Mouse (Mus musculus) limb, embryonic 11.5 days (tissue): ENCODE measurements around the gene Gm20390. TPM values are rescaled to one million over a fixed set of nuclear protein-coding genes. Genes with fewer than 3 reads are reported as not detected.

Experiments used
- ATAC-seq: fragments of 200-750 bp; cut with Nextera tagmentation; 2 replicates; pipeline ENCODE4 v1.8.0; 2017; ENCODE audit warnings: low read depth; ENCODE audit not compliant: insufficient number of reproducible peaks, low FRiP score, low TSS enrichment
- DNase-seq: peaks from one replicate; pipeline ENCODE4 v3.0.0-alpha.2; 2015; ENCODE audit warnings: low spot score
- H3K27ac ChIP-seq: fragments of 300-500 bp; sonication (generic); replicated peaks from 2 replicates; pipeline ENCODE4 v1.5.1; 2014; ENCODE audit warnings: low read depth, mild to moderate bottlenecking, low read length
- H3K27me3 ChIP-seq: fragments of 300-500 bp; sonication (generic); 2 replicates; pipeline ENCODE4 v1.6.1; 2014; ENCODE audit warnings: mild to moderate bottlenecking, low read length, mixed read lengths; ENCODE audit not compliant: control insufficient read depth, insufficient read depth
- H3K36me3 ChIP-seq: fragments of 300-500 bp; sonication (generic); 2 replicates; pipeline ENCODE4 v1.6.1; 2014; ENCODE audit warnings: mild to moderate bottlenecking, low read length, moderate library complexity, mixed read lengths; ENCODE audit not compliant: control insufficient read depth, insufficient read depth
- H3K4me1 ChIP-seq: fragments of 300-500 bp; sonication (generic); 2 replicates; pipeline ENCODE4 v1.6.1; 2014; ENCODE audit warnings: low read length, mixed read lengths; ENCODE audit not compliant: control insufficient read depth, insufficient read depth
- H3K4me2 ChIP-seq: fragments of 300-500 bp; sonication (generic); 2 replicates; pipeline ENCODE4 v1.6.1; 2014; ENCODE audit warnings: low read depth, mild to moderate bottlenecking, moderate library complexity; ENCODE audit not compliant: severe bottlenecking
- H3K4me3 ChIP-seq: fragments of 300-500 bp; sonication (generic); 2 replicates; pipeline ENCODE4 v1.5.1; 2014; ENCODE audit warnings: low read depth, low read length
- H3K9ac ChIP-seq: fragments of 300-500 bp; sonication (generic); 2 replicates; pipeline ENCODE4 v1.6.1; 2014; ENCODE audit warnings: mild to moderate bottlenecking, low read length
- H3K9me3 ChIP-seq: fragments of 300-500 bp; sonication (generic); 2 replicates; pipeline ENCODE4 v1.6.1; 2016; ENCODE audit warnings: low read length; ENCODE audit not compliant: control insufficient read depth
- WGBS: fragments of 180-500 bp; shearing (Covaris S2); extraction: QIAGEN DNeasy Blood & Tissue Kit; methylation state at CpG from one replicate; pipeline ENCODE4 v1.1.7; 2014; 5-methylcytosine and 5-hydroxymethylcytosine counted together
- polyA plus RNA-seq: library from polyadenylated mRNA; unstranded; fragments of >200 nt; fragmentation: Nextera tagmentation; extraction: Ambion mirVana; gene quantifications from 2 replicates; pipeline ENCODE4 v1.2.1, GENCODE M21; 2014

Gene Gm20390
- polyA plus RNA-seq, 1 experiment from 2014 or later = 505 TPM

- DNase-seq = no peak
- Histone ChIP-seq H3K27me3 (no peaks in the 10 kb centered on the region), H3K27ac (no peak overlapping the region), H3K4me2 (no peak overlapping the region), H3K9me3 (no peaks in the 10 kb centered on the region), H3K4me1 (no peaks in the 10 kb centered on the region; the same call in none of the 2 replicates), H3K36me3 (peaks cover 12% of the 10 kb centered on the region; the same call in 1 of the 2 replicates), H3K9ac (no peak overlapping the region), H3K4me3 (no peak overlapping the region)
- WGBS = 83% methylated on average over 2 of the region's 2 CpGs
- ATAC-seq = no peak
Observed at GRCm38 (mm10) chr11:93957031-93957555, 11.0 kb downstream of the Gm20390 start.

- Histone ChIP-seq H3K9me3 (no peaks in the 10 kb centered on the region), H3K4me2 (peak within 1 kb of the TSS; percentile 80), H3K4me1 (no peaks in the 10 kb centered on the region; the same call in none of the 2 replicates), H3K27ac (peak within 1 kb of the TSS; percentile 37), H3K36me3 (peaks cover 9% of the 10 kb centered on the region; the same call in 1 of the 2 replicates), H3K9ac (peak within 1 kb of the TSS; percentile 76), H3K27me3 (no peaks in the 10 kb centered on the region), H3K4me3 (peak within 1 kb of the TSS; percentile 47)
- WGBS = 1% methylated on average over 6 of the region's 6 CpGs
- ATAC-seq (peak; percentile 14; the same call in 1 of the 2 replicates), DNase-seq (no peak)
Observed at GRCm38 (mm10) chr11:93956159-93956558, 11.9 kb downstream of the Gm20390 start, which contains the start of gene Nme2. Gene Nme2 (minus strand): TSS chr11:93956259.

GRCm38 (mm10) chr11:93955256-93956150, 12.6 kb downstream of the Gm20390 start:
- Histone ChIP-seq H3K4me1 (no peaks in the 10 kb centered on the region; the same call in none of the 2 replicates), H3K27ac (peak overlapping the region; percentile 37), H3K27me3 (no peaks in the 10 kb centered on the region), H3K9me3 (no peaks in the 10 kb centered on the region), H3K4me2 (peak overlapping the region; percentile 80), H3K36me3 (peaks cover 10% of the 10 kb centered on the region; the same call in 1 of the 2 replicates), H3K9ac (peak overlapping the region; percentile 76), H3K4me3 (peak overlapping the region; percentile 47)
- under 1% methylated on average over 66 of the region's 67 CpGs for WGBS
- peak; percentile 96 for DNase-seq
- ATAC-seq = peak; percentile 93

- Histone ChIP-seq H3K4me3 (peak overlapping the region; percentile 47), H3K9me3 (no peaks in the 10 kb centered on the region), H3K36me3 (peaks cover 9% of the 10 kb centered on the region; the same call in 1 of the 2 replicates), H3K4me2 (peak overlapping the region; percentile 80), H3K4me1 (no peaks in the 10 kb centered on the region; the same call in none of the 2 replicates), H3K27ac (peak overlapping the region; percentile 37; the same call in 1 of the 2 replicates), H3K9ac (peak overlapping the region; percentile 76), H3K27me3 (no peaks in the 10 kb centered on the region)
- no peak for DNase-seq
- no peak; the same call in 1 of the 2 replicates for ATAC-seq
- 45% methylated on average over 13 of the region's 13 CpGs for WGBS
Observed at GRCm38 (mm10) chr11:93954738-93955255, 13.3 kb downstream of the Gm20390 start.

- Histone ChIP-seq H3K9me3 (no peaks in the 10 kb centered on the region), H3K4me1 (no peaks in the 10 kb centered on the region; the same call in none of the 2 replicates), H3K27me3 (no peaks in the 10 kb centered on the region), H3K36me3 (peaks cover 8% of the 10 kb centered on the region; the same call in 1 of the 2 replicates), H3K9ac (no peak overlapping the region), H3K4me3 (no peak overlapping the region), H3K4me2 (no peak overlapping the region), H3K27ac (no peak overlapping the region)
- DNase-seq (no peak), ATAC-seq (no peak)
- WGBS = 86% methylated on average over 5 of the region's 5 CpGs
Observed at GRCm38 (mm10) chr11:93952376-93952775, 15.7 kb downstream of the Gm20390 start.

GRCm38 (mm10) chr11:93950045-93950444, 18.0 kb downstream of the Gm20390 start:
- no peak for DNase-seq
- WGBS = 93% methylated on average over 1 of the region's 1 CpGs
- H3K27me3 ChIP-seq = no peaks in the 10 kb centered on the region
- peaks cover 8% of the 10 kb centered on the region; the same call in 1 of the 2 replicates for H3K36me3 ChIP-seq
- H3K4me1 ChIP-seq = peaks cover 3% of the 10 kb centered on the region; the same call in 1 of the 2 replicates
- no peak overlapping the region for H3K4me3 ChIP-seq
- ATAC-seq = no peak
- H3K9me3 ChIP-seq = no peaks in the 10 kb centered on the region
- H3K9ac ChIP-seq = no peak overlapping the region
- H3K4me2 ChIP-seq = no peak overlapping the region
- no peak overlapping the region for H3K27ac ChIP-seq

- Histone ChIP-seq H3K27me3 (no peaks in the 10 kb centered on the region), H3K27ac (no peak overlapping the region), H3K36me3 (peaks cover 8% of the 10 kb centered on the region; the same call in 1 of the 2 replicates), H3K4me1 (peaks cover 5% of the 10 kb centered on the region), H3K4me3 (no peak overlapping the region), H3K4me2 (no peak overlapping the region), H3K9ac (no peak overlapping the region), H3K9me3 (no peaks in the 10 kb centered on the region)
- WGBS = 87% methylated on average over 9 of the region's 9 CpGs
- ATAC-seq = no peak
- no peak for DNase-seq
Observed at GRCm38 (mm10) chr11:93948887-93949567, 19.1 kb downstream of the Gm20390 start.

GRCm38 (mm10) chr11:93944986-93945385, 23.1 kb downstream of the Gm20390 start:
- no peak overlapping the region for H3K27ac ChIP-seq

More at GRCm38 (mm10) chr11:93944986-93945385, 23.1 kb downstream of the Gm20390 start:
- DNase-seq (no peak), ATAC-seq (no peak)
- Histone ChIP-seq H3K4me1 (peaks cover 5% of the 10 kb centered on the region), H3K4me3 (no peak overlapping the region), H3K9ac (no peak overlapping the region), H3K27me3 (no peaks in the 10 kb centered on the region), H3K9me3 (no peaks in the 10 kb centered on the region), H3K4me2 (no peak overlapping the region), H3K36me3 (peaks cover 5% of the 10 kb centered on the region; the same call in 1 of the 2 replicates)
- WGBS = 39% methylated on average over 3 of the region's 3 CpGs
